Mouse (Mus musculus): ENCODE measurements around the gene Slc29a3. TPM values are rescaled to one million over a fixed set of nuclear protein-coding genes. Genes with fewer than 3 reads are reported as not detected.

Slc29a3 gene
- total RNA-seq, 1 experiment from 2014 or later: 14.3 TPM

DNA sequence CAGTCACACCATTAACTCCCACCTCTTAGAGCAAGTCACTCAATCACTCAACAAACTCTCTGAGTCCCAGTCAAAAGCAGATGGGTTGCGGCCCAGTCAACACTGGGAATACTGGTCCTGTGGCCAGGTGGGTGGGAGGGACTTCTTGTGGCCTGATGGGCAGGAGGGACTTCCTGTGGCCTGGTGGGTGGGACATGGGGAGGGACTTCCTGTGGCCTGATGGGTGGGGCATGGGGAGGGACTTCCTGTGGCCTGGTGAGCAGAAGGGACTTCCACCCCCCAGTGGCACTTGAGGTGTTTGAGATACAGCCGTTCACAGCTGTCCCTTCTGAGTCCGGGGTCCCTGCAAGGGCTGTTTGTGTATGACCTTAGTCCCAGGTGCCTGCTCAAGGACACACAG lies 84.0 kb downstream of the Slc29a3 start:
- DNase-seq: no peak

Other genes starting within 250 kb of the Slc29a3 start
- 4.0 and 4.5 TPM in 2 replicates for gene Cdh23, start 56.3 kb downstream of the Slc29a3 start, total RNA-seq (2021)
- 10.5 and 11.3 TPM in 2 replicates for gene Unc5b, start 78.8 kb upstream of the Slc29a3 start, total RNA-seq (2021)

All from adrenal gland, postnatal 14 days (tissue).